Mouse (Mus musculus) limb, embryonic 15.5 days (tissue): ENCODE results near the gene Ssc4d. TPM values are rescaled to one million over a fixed set of nuclear protein-coding genes. Genes with fewer than 3 reads are reported as not detected.

Experiments used
- ATAC-seq: fragments of 200-750 bp; cut with Nextera tagmentation; 2 replicates; pipeline ENCODE4 v1.8.0; 2017; ENCODE audit warnings: low read depth, moderate TSS enrichment; ENCODE audit not compliant: insufficient number of reproducible peaks, low FRiP score, low TSS enrichment
- H3K27ac ChIP-seq: fragments of 300-500 bp; sonication (generic); 2 replicates; pipeline ENCODE4 v1.5.1; 2015; ENCODE audit warnings: moderate library complexity, mild to moderate bottlenecking, inconsistent platforms
- H3K27me3 ChIP-seq: fragments of 300-500 bp; sonication (generic); 2 replicates; pipeline ENCODE4 v1.6.1; 2015; ENCODE audit warnings: inconsistent platforms
- H3K36me3 ChIP-seq: fragments of 300-500 bp; sonication (generic); 2 replicates; pipeline ENCODE4 v1.6.1; 2015; ENCODE audit warnings: inconsistent platforms
- H3K4me1 ChIP-seq: fragments of 300-500 bp; sonication (generic); 2 replicates; pipeline ENCODE4 v1.6.1; 2015; ENCODE audit warnings: inconsistent platforms
- H3K4me2 ChIP-seq: fragments of 300-500 bp; sonication (generic); 2 replicates; pipeline ENCODE4 v1.6.1; 2015; ENCODE audit warnings: mild to moderate bottlenecking, inconsistent platforms
- H3K4me3 ChIP-seq: fragments of 300-500 bp; sonication (generic); 2 replicates; pipeline ENCODE4 v1.5.1; 2015; ENCODE audit warnings: mild to moderate bottlenecking, inconsistent platforms
- H3K9ac ChIP-seq: fragments of 300-500 bp; sonication (generic); 2 replicates; pipeline ENCODE4 v1.6.1; 2015; ENCODE audit warnings: inconsistent platforms
- H3K9me3 ChIP-seq: fragments of 300-500 bp; sonication (generic); 2 replicates; pipeline ENCODE4 v1.6.1; 2016; ENCODE audit warnings: inconsistent platforms
- WGBS: fragments of 180-500 bp; shearing (Covaris S2); methylation state at CpG from one replicate; pipeline ENCODE4 v1.1.7; 2015; 5-methylcytosine and 5-hydroxymethylcytosine counted together
- polyA plus RNA-seq: library from polyadenylated mRNA; unstranded; fragments of >200 nt; fragmentation: Nextera tagmentation; extraction: Ambion mirVana; gene quantifications from 2 replicates; pipeline ENCODE4 v1.2.1, GENCODE M21; 2015

Gene Ssc4d
- polyA plus RNA-seq, 1 experiment from 2014 or later, result 2.1 TPM

DNA sequence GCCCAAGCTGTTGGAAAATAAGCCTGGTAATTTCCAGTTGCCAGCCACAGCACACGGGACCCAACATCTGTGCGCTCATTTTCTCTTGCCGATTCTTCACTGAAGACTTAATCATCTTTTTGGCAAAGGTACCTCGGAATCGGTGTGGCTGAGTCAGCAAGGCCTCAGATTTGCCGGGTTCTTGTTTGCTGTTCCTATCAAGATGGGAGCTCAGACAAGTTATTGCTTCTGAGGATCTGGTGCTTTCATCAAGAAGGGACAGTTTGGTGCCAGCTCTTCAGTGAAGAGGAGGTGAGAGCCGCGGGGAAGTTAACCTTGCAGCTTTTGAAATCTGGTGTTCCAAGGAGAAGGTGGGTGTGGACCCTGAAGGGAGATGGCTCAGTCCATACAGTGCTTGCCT lies 21.8 kb upstream of the Ssc4d start:
- peaks cover 37% of the 10 kb centered on the region for H3K36me3 ChIP-seq
- no peak overlapping the region for H3K4me2 ChIP-seq
- no peak overlapping the region for H3K27ac ChIP-seq
- no peaks in the 10 kb centered on the region for H3K9me3 ChIP-seq
- no peak overlapping the region for H3K4me3 ChIP-seq
- H3K27me3 ChIP-seq, result no peaks in the 10 kb centered on the region
- ATAC-seq, result no peak
- peaks cover 12% of the 10 kb centered on the region for H3K4me1 ChIP-seq
- H3K9ac ChIP-seq, result no peak overlapping the region
- 77% methylated on average over 8 of the region's 8 CpGs for WGBS

DNA sequence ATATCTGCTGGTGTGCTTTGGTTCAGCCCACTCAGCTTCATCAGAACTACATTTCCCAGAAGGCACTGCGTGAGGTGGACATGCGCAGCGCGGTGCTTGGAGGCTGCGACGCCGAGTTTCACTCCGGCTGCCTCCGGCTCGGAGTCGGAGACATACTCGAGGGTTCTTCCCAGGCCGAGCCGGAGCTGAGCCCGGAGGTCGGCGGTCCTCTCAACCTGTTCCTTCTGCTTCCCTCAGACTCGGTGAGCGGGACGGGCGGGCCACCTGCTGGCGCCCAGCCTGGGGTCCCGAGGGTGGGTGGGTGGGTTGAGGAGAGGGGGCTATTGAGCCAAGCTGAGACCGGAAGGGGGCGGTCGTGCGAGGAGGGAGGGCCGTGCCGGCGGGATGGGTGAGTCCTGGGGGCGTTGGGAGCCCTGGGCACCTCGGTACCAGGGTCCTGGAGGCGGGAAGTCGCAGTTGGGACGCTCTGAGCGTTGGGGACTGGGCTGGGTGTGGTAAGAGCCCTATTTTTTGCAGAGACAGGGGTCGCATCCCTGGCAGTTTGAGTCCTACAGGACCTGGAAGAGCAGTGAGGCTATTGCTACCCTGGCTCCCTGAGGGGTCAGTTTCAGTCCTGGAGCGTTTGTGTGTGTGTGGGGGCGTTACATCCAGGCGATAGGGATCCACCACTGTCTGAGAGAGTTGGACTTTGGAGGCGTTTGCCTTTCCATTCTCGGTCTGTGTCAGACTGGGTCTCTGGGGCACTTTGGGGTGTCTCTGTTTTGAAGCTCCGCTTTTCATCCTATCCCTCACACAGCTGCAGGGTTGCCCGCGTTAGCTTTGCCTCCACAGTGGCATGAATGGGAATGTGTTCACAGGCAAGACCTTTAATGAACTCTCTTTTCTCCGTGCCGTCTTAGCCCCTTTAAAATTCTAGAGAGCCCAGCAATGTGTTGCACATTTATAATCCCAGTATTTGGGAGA lies 20.7 kb upstream of the Ssc4d start, which contains the start of gene Dtx2:
Dtx2 (plus strand) TSS at position 76 of the 963 bp plus-strand sequence.
- peak; percentile 88 for ATAC-seq
- WGBS, result under 1% methylated on average over 47 of the region's 47 CpGs
- Histone ChIP-seq H3K9me3 (no peaks in the 10 kb centered on the region), H3K27me3 (no peaks in the 10 kb centered on the region), H3K9ac (peak within 1 kb of the TSS; percentile 77), H3K36me3 (peaks cover 34% of the 10 kb centered on the region), H3K4me3 (peak within 1 kb of the TSS; percentile 73), H3K4me1 (peaks cover 12% of the 10 kb centered on the region), H3K4me2 (peak within 1 kb of the TSS; percentile 64), H3K27ac (peak within 1 kb of the TSS; percentile 90)

DNA sequence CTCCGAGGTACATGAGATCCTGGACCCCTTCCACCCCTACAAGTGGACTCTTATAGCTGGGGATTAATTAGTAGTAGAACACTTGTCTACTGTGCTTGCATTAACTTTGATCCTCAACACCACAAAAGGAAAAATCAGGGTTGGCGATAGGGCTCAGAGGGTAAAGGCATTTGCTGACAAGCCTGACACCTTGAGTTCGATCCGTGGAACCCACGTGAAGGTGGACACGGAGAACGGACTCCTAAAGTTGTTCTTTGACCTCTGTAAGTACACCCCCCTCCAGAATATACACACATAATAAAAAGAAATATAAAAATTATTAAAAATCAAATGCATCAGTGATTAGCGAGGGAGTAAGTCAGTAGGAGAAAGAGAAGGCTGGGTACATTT lies 20.0 kb upstream of the Ssc4d start:
- Histone ChIP-seq H3K9ac (no peak overlapping the region), H3K27me3 (no peaks in the 10 kb centered on the region), H3K9me3 (no peaks in the 10 kb centered on the region), H3K36me3 (peaks cover 29% of the 10 kb centered on the region), H3K27ac (no peak overlapping the region), H3K4me2 (no peak overlapping the region), H3K4me1 (peaks cover 12% of the 10 kb centered on the region), H3K4me3 (peak overlapping the region; percentile 73)
- 60% methylated on average over 8 of the region's 8 CpGs for WGBS
- ATAC-seq, result no peak

GRCm38 (mm10) chr5:135993381-135993965 lies 19.1 kb upstream of the Ssc4d start:
- Histone ChIP-seq H3K4me1 (peaks cover 12% of the 10 kb centered on the region), H3K4me3 (no peak overlapping the region), H3K27me3 (no peaks in the 10 kb centered on the region), H3K36me3 (peaks cover 20% of the 10 kb centered on the region), H3K9me3 (no peaks in the 10 kb centered on the region), H3K4me2 (no peak overlapping the region), H3K27ac (no peak overlapping the region), H3K9ac (no peak overlapping the region)
- ATAC-seq, result no peak
- 56% methylated on average over 5 of the region's 5 CpGs for WGBS

DNA sequence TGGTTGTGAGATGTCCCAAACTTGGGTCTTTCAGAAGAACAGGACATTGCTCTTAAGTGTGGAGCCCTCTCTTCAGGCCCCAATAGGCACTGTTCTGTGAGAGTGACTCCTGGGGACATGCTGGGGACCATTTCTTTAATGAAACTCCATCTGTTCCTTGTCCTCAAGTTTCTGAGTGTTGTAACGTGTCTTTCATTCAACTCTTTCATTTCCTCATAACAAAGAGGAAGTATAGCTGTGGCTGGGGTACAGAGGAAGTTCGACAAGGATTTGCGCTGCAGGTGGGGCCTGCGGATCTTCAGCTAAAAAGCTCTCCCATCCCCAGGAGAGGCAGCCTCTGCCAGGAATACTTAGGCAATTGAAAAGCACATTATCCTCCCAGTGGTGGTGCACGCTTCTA lies 16.3 kb upstream of the Ssc4d start:
- H3K27me3 ChIP-seq, result no peaks in the 10 kb centered on the region
- no peak overlapping the region for H3K4me2 ChIP-seq
- no peak overlapping the region for H3K4me3 ChIP-seq
- H3K27ac ChIP-seq, result no peak overlapping the region
- H3K36me3 ChIP-seq, result no peaks in the 10 kb centered on the region
- no peak for ATAC-seq
- peaks cover 5% of the 10 kb centered on the region for H3K4me1 ChIP-seq
- no peaks in the 10 kb centered on the region for H3K9me3 ChIP-seq
- 66% methylated on average over 5 of the region's 5 CpGs for WGBS
- H3K9ac ChIP-seq, result no peak overlapping the region

DNA sequence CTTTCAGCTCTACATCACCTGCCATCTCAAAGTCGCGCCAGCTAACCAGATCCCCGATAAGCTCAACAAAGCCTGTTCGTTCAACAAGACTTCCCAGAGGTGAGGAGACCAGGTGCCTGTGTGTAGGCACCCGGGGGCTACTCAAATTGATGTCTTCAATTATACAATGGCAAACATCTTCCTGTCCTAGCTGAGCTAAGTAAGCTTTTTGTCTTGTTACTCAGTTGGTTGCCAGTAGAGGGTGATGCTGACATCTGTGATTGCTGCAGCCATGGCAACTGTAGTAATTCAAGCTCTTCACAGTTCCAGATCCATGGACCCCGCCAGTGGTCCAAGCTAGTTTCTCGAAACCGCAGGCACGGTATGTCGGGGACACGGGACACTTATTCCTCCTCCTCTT lies 12.9 kb upstream of the Ssc4d start:
- Histone ChIP-seq H3K4me3 (no peak overlapping the region), H3K9ac (peak overlapping the region; percentile 8; the same call in 1 of the 2 replicates), H3K27me3 (no peaks in the 10 kb centered on the region), H3K36me3 (no peaks in the 10 kb centered on the region), H3K4me1 (peaks cover 6% of the 10 kb centered on the region), H3K27ac (no peak overlapping the region), H3K4me2 (no peak overlapping the region), H3K9me3 (no peaks in the 10 kb centered on the region)
- WGBS, result 53% methylated on average over 11 of the region's 11 CpGs
- ATAC-seq, result no peak

- H3K9ac ChIP-seq, result no peak overlapping the region
- no peak overlapping the region for H3K27ac ChIP-seq
- H3K4me3 ChIP-seq, result no peak overlapping the region
- no peak for ATAC-seq
- H3K36me3 ChIP-seq, result no peaks in the 10 kb centered on the region
- 73% methylated on average over 6 of the region's 6 CpGs for WGBS
- no peaks in the 10 kb centered on the region for H3K9me3 ChIP-seq
- peaks cover 7% of the 10 kb centered on the region for H3K4me1 ChIP-seq
- no peaks in the 10 kb centered on the region for H3K27me3 ChIP-seq
- no peak overlapping the region for H3K4me2 ChIP-seq
Observed at GRCm38 (mm10) chr5:135984546-135985044, 10.3 kb upstream of the Ssc4d start.

GRCm38 (mm10) chr5:135982398-135982797 lies 8.1 kb upstream of the Ssc4d start:
- Histone ChIP-seq H3K4me1 (peaks cover 7% of the 10 kb centered on the region), H3K9me3 (no peaks in the 10 kb centered on the region), H3K27me3 (no peaks in the 10 kb centered on the region), H3K4me3 (no peak overlapping the region), H3K9ac (no peak overlapping the region), H3K27ac (no peak overlapping the region), H3K4me2 (no peak overlapping the region), H3K36me3 (no peaks in the 10 kb centered on the region)
- peak; percentile 11; the same call in 1 of the 2 replicates for ATAC-seq
- 33% methylated on average over 6 of the region's 6 CpGs for WGBS

DNA sequence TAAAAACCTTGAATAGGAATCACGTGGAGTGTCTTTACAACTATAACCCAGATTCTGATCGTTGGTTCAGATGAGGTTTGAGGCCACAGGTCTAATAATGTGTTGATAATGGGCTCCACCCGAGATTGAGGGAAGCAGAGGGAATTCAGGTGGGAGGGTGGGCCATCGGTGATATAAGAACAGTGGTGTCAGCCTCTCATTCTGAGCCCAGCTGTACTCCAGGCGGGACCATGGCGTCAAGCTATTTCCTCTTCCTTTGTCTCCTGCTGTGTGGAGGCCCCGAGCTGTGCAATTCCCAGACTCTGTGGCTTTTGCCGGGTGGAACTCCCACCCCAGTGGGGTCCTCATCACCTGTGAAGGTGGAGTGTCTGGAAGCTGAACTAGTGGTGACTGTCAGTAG lies 5.6 kb upstream of the Ssc4d start, which contains the start of gene Zp3:
Zp3 (plus strand) TSS at position 196 of the 400 bp plus-strand sequence.
- no peaks in the 10 kb centered on the region for H3K36me3 ChIP-seq
- no peak within 1 kb of the TSS for H3K27ac ChIP-seq
- ATAC-seq, result no peak
- H3K9me3 ChIP-seq, result no peaks in the 10 kb centered on the region
- H3K27me3 ChIP-seq, result no peaks in the 10 kb centered on the region
- H3K9ac ChIP-seq, result no peak within 1 kb of the TSS
- H3K4me1 ChIP-seq, result peaks cover 7% of the 10 kb centered on the region
- no peak within 1 kb of the TSS for H3K4me3 ChIP-seq
- 65% methylated on average over 8 of the region's 8 CpGs for WGBS
- H3K4me2 ChIP-seq, result no peak within 1 kb of the TSS

- no peaks in the 10 kb centered on the region for H3K36me3 ChIP-seq
- H3K4me3 ChIP-seq, result no peak overlapping the region
- no peaks in the 10 kb centered on the region for H3K27me3 ChIP-seq
- WGBS, result 73% methylated on average over 5 of the region's 5 CpGs
- H3K9ac ChIP-seq, result no peak overlapping the region
- H3K4me2 ChIP-seq, result no peak overlapping the region
- no peak for ATAC-seq
- peaks cover 7% of the 10 kb centered on the region for H3K4me1 ChIP-seq
- no peak overlapping the region for H3K27ac ChIP-seq
- H3K9me3 ChIP-seq, result no peaks in the 10 kb centered on the region
Observed at GRCm38 (mm10) chr5:135979381-135979780, 5.0 kb upstream of the Ssc4d start.

DNA sequence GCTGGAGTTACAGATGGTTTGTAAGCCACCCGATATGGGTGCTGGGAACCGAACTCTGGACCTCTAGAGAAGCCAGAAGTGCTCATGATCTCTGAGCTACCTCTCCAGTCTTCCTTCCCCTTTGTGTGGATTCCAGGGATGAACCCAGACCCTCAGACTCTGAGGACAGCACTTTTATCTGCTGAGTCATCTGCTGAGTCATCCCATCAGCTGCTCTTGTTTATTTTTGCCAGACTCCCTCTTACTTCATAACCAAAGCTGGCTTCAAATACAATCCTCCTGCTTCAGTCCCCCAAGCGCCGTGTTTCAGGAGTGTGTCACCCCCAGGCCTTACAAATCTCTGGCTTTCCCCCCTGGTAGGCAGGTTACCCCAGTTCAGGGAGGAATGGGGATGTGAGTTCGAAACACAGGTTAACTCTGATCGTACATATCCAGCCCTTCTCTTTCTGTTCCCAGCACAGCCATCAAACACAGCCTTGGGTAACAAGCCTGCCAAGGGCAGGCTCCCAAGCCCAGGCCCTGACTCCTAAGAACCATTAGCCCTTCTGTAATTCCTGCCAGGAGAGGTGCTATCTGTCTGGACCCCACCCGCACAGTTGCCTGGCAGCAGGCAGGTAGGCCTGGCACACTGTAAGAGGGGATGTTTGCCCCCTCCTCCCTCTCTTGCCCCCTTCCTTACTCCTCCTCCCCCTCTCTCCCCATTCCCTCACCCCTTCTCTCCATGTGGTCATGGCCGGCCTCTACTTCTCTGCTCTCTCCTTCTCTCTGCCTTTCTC lies 1.8 kb upstream of the Ssc4d start:
- H3K4me3 ChIP-seq, result no peak overlapping the region
- no peak overlapping the region for H3K27ac ChIP-seq
- H3K9me3 ChIP-seq, result no peaks in the 10 kb centered on the region
- no peak overlapping the region for H3K9ac ChIP-seq
- 91% methylated on average over 8 of the region's 8 CpGs for WGBS
- no peak overlapping the region for H3K4me2 ChIP-seq
- H3K4me1 ChIP-seq, result no peaks in the 10 kb centered on the region
- H3K27me3 ChIP-seq, result no peaks in the 10 kb centered on the region
- no peak for ATAC-seq
- no peaks in the 10 kb centered on the region for H3K36me3 ChIP-seq
